24 mouse cellular contexts compared by ENCODE assay signal in the genomic region with DNA sequence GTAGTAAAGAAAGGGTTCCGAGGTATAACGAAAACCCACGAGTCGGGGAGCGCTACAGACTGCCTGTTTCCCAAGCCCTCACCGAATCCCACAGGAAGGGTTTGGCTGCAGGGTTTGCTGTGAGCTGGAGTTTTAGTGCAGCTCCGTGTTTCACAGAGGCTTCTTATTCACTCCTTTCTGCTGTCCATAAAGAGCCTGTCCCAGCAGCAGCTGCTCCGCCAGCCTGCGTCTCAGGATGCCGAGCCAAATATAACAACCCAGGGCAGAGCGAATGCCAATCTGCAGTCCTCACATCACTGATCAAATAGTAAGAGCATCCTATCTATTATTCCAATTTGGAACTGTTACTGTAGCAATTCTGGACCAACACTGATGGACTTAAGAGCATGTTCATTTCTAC.
A peak's percentile ranks its signal among the peaks of the same experiment; 100 is the strongest.
DNase-seq lines count a peak whose midpoint lies in the region; ATAC-seq and TF ChIP-seq lines count a peak whose summit lies in the region.
"Had no signal": no experiment of that assay in that cellular context is flagged by ENCODE, and none has a peak within 500 bp of the region (broad histone marks: within the 10 kb centered on the region; RNA-seq: fewer than 3 reads in every experiment).

No protein-coding gene starts in this region.

- H3K9ac ChIP-seq in forebrain, embryonic 15.5 days (replicated peaks): no peak overlapping the region
- no peak overlapping the region for H3K9ac ChIP-seq in forebrain, embryonic 11.5 days (ENCODE audit: low read length)
- no peak overlapping the region for H3K9ac ChIP-seq in intestine, embryonic 14.5 days (ENCODE audit: low read length)
- no peak overlapping the region for H3K9ac ChIP-seq in intestine, postnatal 0 days (ENCODE audit: low read depth, low read length)
- no peak overlapping the region for H3K9ac ChIP-seq in midbrain, postnatal 0 days (replicated peaks; ENCODE audit: low read length, poor library complexity, severe bottlenecking)
- peak overlapping the region; percentile 7; the same call in 1 of the 2 replicates for H3K9ac ChIP-seq in limb, embryonic 14.5 days (ENCODE audit: low read depth, low read length, severe bottlenecking)
- H3K9ac ChIP-seq: liver, embryonic 12.5 days; midbrain, embryonic 12.5 days; neural tube, embryonic 12.5 days had no signal

- no peak overlapping the region for H3K4me2 ChIP-seq in forebrain, embryonic 15.5 days (replicated peaks)
- no peak overlapping the region for H3K4me2 ChIP-seq in forebrain, embryonic 11.5 days (ENCODE audit: low read depth, low read length, severe bottlenecking)
- no peak overlapping the region for H3K4me2 ChIP-seq in intestine, embryonic 14.5 days (ENCODE audit: low read length)
- no peak overlapping the region for H3K4me2 ChIP-seq in intestine, postnatal 0 days (replicated peaks; ENCODE audit: low read depth)
- H3K4me2 ChIP-seq in midbrain, postnatal 0 days (ENCODE audit: low read depth, low read length, poor library complexity, severe bottlenecking): no peak overlapping the region
- H3K4me2 ChIP-seq in limb, embryonic 14.5 days (replicated peaks; ENCODE audit: low read depth, low read length, severe bottlenecking): peak overlapping the region; percentile 30
- H3K4me2 ChIP-seq: liver, embryonic 12.5 days; midbrain, embryonic 12.5 days; neural tube, embryonic 12.5 days had no signal

- TF ChIP-seq CTCF in intestine, postnatal 0 days (IDR thresholded peaks at IDR 0.05; ENCODE audit: low read depth): no peak
- TF ChIP-seq CTCF in midbrain, postnatal 0 days (IDR thresholded peaks at IDR 0.05): no peak

- no peaks in the 10 kb centered on the region for H3K9me3 ChIP-seq in forebrain, embryonic 15.5 days
- no peaks in the 10 kb centered on the region for H3K9me3 ChIP-seq in forebrain, embryonic 11.5 days (ENCODE audit: control insufficient read depth, low read length)
- no peaks in the 10 kb centered on the region for H3K9me3 ChIP-seq in intestine, embryonic 14.5 days (ENCODE audit: control insufficient read depth, low read length)
- no peaks in the 10 kb centered on the region for H3K9me3 ChIP-seq in intestine, postnatal 0 days (ENCODE audit: control insufficient read depth)
- H3K9me3 ChIP-seq in midbrain, postnatal 0 days (ENCODE audit: low read length): no peaks in the 10 kb centered on the region
- no peaks in the 10 kb centered on the region for H3K9me3 ChIP-seq in midbrain, embryonic 10.5 days (replicated peaks)
- no peaks in the 10 kb centered on the region for H3K9me3 ChIP-seq in limb, embryonic 14.5 days (ENCODE audit: control insufficient read depth, low read length)
- H3K9me3 ChIP-seq: embryonic facial prominence, embryonic 10.5 days; G1E; liver, embryonic 12.5 days; midbrain, embryonic 12.5 days; neural tube, embryonic 12.5 days had no signal

- TF ChIP-seq POLR2A in limb, embryonic 14.5 days (IDR thresholded peaks at IDR 0.05; ENCODE audit: borderline replicate concordance, extremely low read depth, insufficient read depth, insufficient read length): no peak

- H3K27ac ChIP-seq in forebrain, embryonic 15.5 days (replicated peaks): peak overlapping the region; percentile 43; the same call in 1 of the 2 replicates
- H3K27ac ChIP-seq in forebrain, embryonic 11.5 days (ENCODE audit: low read depth, low read length): no peak overlapping the region
- H3K27ac ChIP-seq in intestine, embryonic 14.5 days (ENCODE audit: low read depth): no peak overlapping the region
- no peak overlapping the region for H3K27ac ChIP-seq in intestine, postnatal 0 days (ENCODE audit: low read depth, low read length)
- H3K27ac ChIP-seq in midbrain, postnatal 0 days (ENCODE audit: low read depth, low read length): no peak overlapping the region
- H3K27ac ChIP-seq in midbrain, embryonic 10.5 days (replicated peaks): no peak overlapping the region
- H3K27ac ChIP-seq in limb, embryonic 14.5 days (replicated peaks; ENCODE audit: low read depth, low read length): no peak overlapping the region
- H3K27ac ChIP-seq: embryonic facial prominence, embryonic 10.5 days; kidney, postnatal 0 days; liver, embryonic 12.5 days; midbrain, embryonic 12.5 days; neural tube, embryonic 12.5 days had no signal

- H3K4me3 ChIP-seq in forebrain, embryonic 15.5 days: no peak overlapping the region
- H3K4me3 ChIP-seq in forebrain, embryonic 11.5 days (ENCODE audit: low read depth, low read length): no peak overlapping the region
- H3K4me3 ChIP-seq in intestine, embryonic 14.5 days (ENCODE audit: low read depth, low read length): no peak overlapping the region
- H3K4me3 ChIP-seq in intestine, postnatal 0 days (ENCODE audit: low read depth, low read length): no peak overlapping the region
- H3K4me3 ChIP-seq in midbrain, postnatal 0 days (ENCODE audit: low read depth, low read length): no peak overlapping the region
- no peak overlapping the region for H3K4me3 ChIP-seq in midbrain, embryonic 10.5 days
- H3K4me3 ChIP-seq in limb, embryonic 14.5 days (replicated peaks; ENCODE audit: low read length): 0 out of 2 replicates have a peak overlapping the region, but pooled peaks have one; percentile 2
- H3K4me3 ChIP-seq: embryonic facial prominence, embryonic 10.5 days; liver, embryonic 12.5 days; midbrain, embryonic 12.5 days; neural tube, embryonic 12.5 days had no signal

- WGBS in forebrain, embryonic 15.5 days: 55% methylated on average over 11 of the region's 11 CpGs
- 92% methylated on average over 11 of the region's 11 CpGs for WGBS in forebrain, embryonic 11.5 days
- 88% methylated on average over 11 of the region's 11 CpGs for WGBS in intestine, embryonic 14.5 days
- 89% methylated on average over 11 of the region's 11 CpGs for WGBS in intestine, postnatal 0 days
- 73% methylated on average over 11 of the region's 11 CpGs for WGBS in midbrain, postnatal 0 days
- WGBS in midbrain, embryonic 10.5 days: 90% methylated on average over 11 of the region's 11 CpGs
- 60% methylated on average over 11 of the region's 11 CpGs for WGBS in limb, embryonic 14.5 days

- peak; percentile 68; the same call in 1 of the 2 replicates for ATAC-seq in forebrain, embryonic 15.5 days (replicated peaks)
- no peak for ATAC-seq in forebrain, embryonic 11.5 days (replicated peaks; ENCODE audit: low FRiP score)
- ATAC-seq in intestine, embryonic 14.5 days (replicated peaks; ENCODE audit: low FRiP score, low TSS enrichment, low read depth): no peak
- no peak for ATAC-seq in intestine, postnatal 0 days
- no peak for ATAC-seq in midbrain, postnatal 0 days (ENCODE audit: low FRiP score)
- no peak for ATAC-seq in limb, embryonic 14.5 days (ENCODE audit: low FRiP score, low read depth)
- ATAC-seq: liver, embryonic 12.5 days had no signal

- DNase-seq in forebrain, embryonic 11.5 days (ENCODE audit: low spot score): no peak
- peak; percentile 16 for DNase-seq in intestine, embryonic 14.5 days (ENCODE audit: low spot score)
- peak; percentile 30 for DNase-seq in midbrain, postnatal 0 days (ENCODE audit: low spot score)
- DNase-seq in midbrain, embryonic 10.5 days (ENCODE audit: low spot score): no peak
- no peak for DNase-seq in limb, embryonic 14.5 days (ENCODE audit: low spot score)
- no peak for DNase-seq in embryo, embryonic 10.5 days (ENCODE audit: low spot score)
- DNase-seq: adrenal gland, adult 2 months; B cell, adult 2 months; cerebellum, adult 2 months; gastrocnemius, postnatal 36 days; kidney, adult 2 months; lung, adult 18-20 months; lung, postnatal 10 days; retina, postnatal 1 day; thymus, postnatal 14 days had no signal

- H3K36me3 ChIP-seq in forebrain, embryonic 15.5 days: no peaks in the 10 kb centered on the region
- H3K36me3 ChIP-seq in forebrain, embryonic 11.5 days (ENCODE audit: control insufficient read depth, insufficient read depth, low read length): no peaks in the 10 kb centered on the region
- H3K36me3 ChIP-seq in intestine, embryonic 14.5 days (ENCODE audit: control insufficient read depth, insufficient read depth, low read length): no peaks in the 10 kb centered on the region
- no peaks in the 10 kb centered on the region for H3K36me3 ChIP-seq in intestine, postnatal 0 days (ENCODE audit: control insufficient read depth, insufficient read depth)
- no peaks in the 10 kb centered on the region for H3K36me3 ChIP-seq in midbrain, postnatal 0 days (ENCODE audit: insufficient read depth, low read length)
- H3K36me3 ChIP-seq in midbrain, embryonic 10.5 days: no peaks in the 10 kb centered on the region
- H3K36me3 ChIP-seq in limb, embryonic 14.5 days (ENCODE audit: control insufficient read depth, insufficient read depth, low read length): no peaks in the 10 kb centered on the region
- H3K36me3 ChIP-seq: embryonic facial prominence, embryonic 10.5 days; G1E; liver, embryonic 12.5 days; midbrain, embryonic 12.5 days; neural tube, embryonic 12.5 days had no signal

- H3K4me1 ChIP-seq in forebrain, embryonic 15.5 days: peaks cover 9% of the 10 kb centered on the region
- H3K4me1 ChIP-seq in forebrain, embryonic 11.5 days (replicated peaks; ENCODE audit: control insufficient read depth, insufficient read depth, low read length): no peaks in the 10 kb centered on the region
- H3K4me1 ChIP-seq in intestine, embryonic 14.5 days (replicated peaks; ENCODE audit: control insufficient read depth, insufficient read depth, low read length): no peaks in the 10 kb centered on the region
- no peaks in the 10 kb centered on the region for H3K4me1 ChIP-seq in intestine, postnatal 0 days (replicated peaks; ENCODE audit: control insufficient read depth, insufficient read depth, low read length)
- H3K4me1 ChIP-seq in midbrain, postnatal 0 days (ENCODE audit: insufficient read depth, low read length): no peaks in the 10 kb centered on the region
- H3K4me1 ChIP-seq in midbrain, embryonic 10.5 days: no peaks in the 10 kb centered on the region
- H3K4me1 ChIP-seq in limb, embryonic 14.5 days (ENCODE audit: control insufficient read depth, insufficient read depth, low read length): peaks cover 6% of the 10 kb centered on the region
- H3K4me1 ChIP-seq: embryonic facial prominence, embryonic 10.5 days; liver, embryonic 12.5 days; midbrain, embryonic 12.5 days; neural tube, embryonic 12.5 days had no signal

- H3K27me3 ChIP-seq in forebrain, embryonic 15.5 days: no peaks in the 10 kb centered on the region
- no peaks in the 10 kb centered on the region for H3K27me3 ChIP-seq in forebrain, embryonic 11.5 days (ENCODE audit: control insufficient read depth, insufficient read depth, low read length)
- H3K27me3 ChIP-seq in intestine, embryonic 14.5 days (replicated peaks; ENCODE audit: control insufficient read depth, insufficient read depth, low read length): no peaks in the 10 kb centered on the region
- H3K27me3 ChIP-seq in intestine, postnatal 0 days (replicated peaks; ENCODE audit: control insufficient read depth, insufficient read depth, low read length): no peaks in the 10 kb centered on the region
- no peaks in the 10 kb centered on the region for H3K27me3 ChIP-seq in midbrain, postnatal 0 days (ENCODE audit: insufficient read depth, low read length)
- H3K27me3 ChIP-seq in midbrain, embryonic 10.5 days (ENCODE audit: low read depth, poor library complexity, severe bottlenecking): no peaks in the 10 kb centered on the region
- no peaks in the 10 kb centered on the region for H3K27me3 ChIP-seq in limb, embryonic 14.5 days (ENCODE audit: control insufficient read depth, insufficient read depth, low read length)
- H3K27me3 ChIP-seq: CH12.LX; liver, embryonic 12.5 days; midbrain, embryonic 12.5 days; neural tube, embryonic 12.5 days had no signal

Comparison
In these comparisons a context has a peak if more than half of its experiments do, and no peak if none do; other contexts are left out.
1. DNase-seq: peak in intestine, embryonic 14.5 days (single experiment) and midbrain, postnatal 0 days (single experiment); none in forebrain, embryonic 11.5 days (single experiment), midbrain, embryonic 10.5 days (single experiment), limb, embryonic 14.5 days (single experiment) and embryo, embryonic 10.5 days (single experiment).